Mouse (Mus musculus) splenic B cell, adult 2 months (primary cell): ENCODE measurements at regions not wholly inside any gene's neighbourhood (a gene's known extent, or its start where the extent isn't known, plus 50 kb on each side); places are given as distances from the start of the nearest gene placed in this dataset.
"Not testable (repeated sequence)": the region's sequence is repeated elsewhere in the genome, so short reads cannot be mapped to it uniquely, and the experiment has no call there.

Experiments used
- DNase-seq: peaks from one replicate; pipeline ENCODE4 v3.0.0-alpha.2; 2011; ENCODE audit warnings: low read depth, low spot score
- H3K27me3 ChIP-seq: 2 replicates; pipeline ENCODE4 v1.6.1; 2012; ENCODE audit warnings: mild to moderate bottlenecking, low read length, moderate library complexity, mixed read lengths; ENCODE audit not compliant: control insufficient read depth, poor library complexity, insufficient read depth, severe bottlenecking
- H3K36me3 ChIP-seq: 2 replicates; pipeline ENCODE4 v1.6.1; 2012; ENCODE audit warnings: mild to moderate bottlenecking, low read length, moderate library complexity, mixed read lengths; ENCODE audit not compliant: control insufficient read depth, poor library complexity, insufficient read depth, severe bottlenecking

DNA sequence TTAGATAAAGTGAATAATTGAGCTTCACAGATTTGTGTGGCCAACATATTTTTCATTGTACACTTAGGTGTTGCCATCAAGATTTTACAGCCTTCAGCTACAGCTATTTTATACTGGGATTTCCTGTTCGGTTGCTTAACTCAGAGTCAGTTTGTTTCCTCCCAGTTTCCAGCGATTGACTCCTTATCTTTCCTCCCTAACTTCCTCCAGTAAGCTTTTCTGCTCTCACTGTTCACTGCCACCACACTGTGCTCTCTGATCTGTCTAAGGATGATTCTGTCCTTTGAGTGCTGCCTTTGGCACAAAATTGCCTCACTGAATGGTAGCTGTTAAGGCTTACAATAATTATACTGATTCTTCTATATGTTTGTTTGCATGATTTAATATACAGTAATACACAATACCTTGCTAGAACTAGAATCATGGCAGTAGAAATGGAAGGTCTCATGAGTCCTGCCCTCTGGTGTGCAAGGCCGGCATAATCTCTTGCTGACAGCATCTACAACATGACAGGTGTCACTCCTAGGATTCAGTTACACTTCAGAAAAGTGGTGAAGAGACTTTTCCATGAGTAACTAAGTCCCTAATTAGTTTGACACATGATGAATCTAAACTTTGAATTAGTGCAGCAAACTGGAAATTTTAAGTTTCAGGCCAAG, 558.0 kb upstream of the Olfr1507 start:
- H3K27me3 ChIP-seq, DNase-seq, H3K36me3 ChIP-seq: not testable (repeated sequence)

- not testable (repeated sequence) for H3K36me3 ChIP-seq, H3K27me3 ChIP-seq, DNase-seq
Observed at GRCm38 (mm10) chr14:53047683-53048082, 552.1 kb upstream of the Olfr1507 start.

DNA sequence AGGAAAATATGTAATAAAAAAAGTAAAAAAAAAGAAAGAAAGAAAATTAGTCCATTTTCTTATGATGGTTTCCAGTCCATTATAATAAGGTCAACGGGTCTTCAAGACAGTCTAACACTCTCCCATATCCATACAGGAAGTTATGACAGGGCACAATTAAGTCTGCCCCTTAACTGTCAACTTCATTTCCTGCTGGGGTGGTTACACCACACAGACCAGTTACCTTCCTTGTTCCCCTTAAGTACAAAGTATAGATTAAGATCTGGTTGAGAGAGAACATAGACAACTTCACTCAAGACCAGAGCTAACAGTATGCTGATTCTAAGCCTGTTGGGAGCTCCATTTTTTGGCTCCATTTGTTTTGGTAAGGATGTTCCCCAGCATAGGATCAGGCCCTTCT, 551.4 kb upstream of the Olfr1507 start:
- not testable (repeated sequence) for H3K27me3 ChIP-seq, H3K36me3 ChIP-seq, DNase-seq

DNA sequence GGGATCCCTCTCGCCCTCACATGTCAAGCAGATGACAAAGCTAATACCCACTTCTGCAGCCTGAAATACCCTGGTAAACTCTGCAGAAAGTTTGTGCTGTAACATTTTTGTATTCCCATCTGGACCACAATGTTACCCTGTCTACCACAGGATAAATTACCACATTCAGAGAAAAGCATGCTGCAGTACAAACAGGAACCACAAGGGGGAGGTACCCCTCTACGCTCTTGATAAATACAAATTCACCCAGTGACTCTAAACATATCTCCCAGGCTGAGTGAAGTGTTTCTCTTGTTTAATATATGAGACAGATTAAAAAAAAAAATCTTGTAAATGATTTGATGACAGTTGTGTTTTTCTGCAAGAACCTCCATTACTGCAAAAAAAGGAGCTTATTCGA, 549.8 kb upstream of the Olfr1507 start:
- peak; percentile 33 for DNase-seq
- H3K36me3 ChIP-seq, H3K27me3 ChIP-seq: not testable (repeated sequence)

DNA sequence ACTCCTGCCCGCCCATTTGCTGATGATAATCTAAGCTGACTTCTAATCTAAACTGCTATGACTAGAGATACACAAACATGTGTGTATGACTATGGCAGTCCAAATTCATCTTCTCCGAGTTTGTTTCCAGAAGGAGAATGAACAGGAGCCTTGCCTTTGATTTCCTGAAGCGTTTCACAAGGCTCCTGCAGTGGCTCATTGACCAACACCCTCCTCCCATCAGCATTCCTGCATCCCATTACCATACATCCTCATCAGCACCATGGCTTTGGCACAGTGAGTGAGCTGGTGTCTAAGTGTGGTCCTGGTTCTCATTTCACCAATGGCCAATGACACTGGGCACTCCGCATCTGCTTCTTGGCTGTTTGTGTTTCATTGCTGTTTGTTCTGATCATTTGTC, 548.6 kb upstream of the Olfr1507 start:
- H3K27me3 ChIP-seq, DNase-seq: not testable (repeated sequence)

GRCm38 (mm10) chr14:53042016-53042415, 546.5 kb upstream of the Olfr1507 start:
- DNase-seq, H3K36me3 ChIP-seq, H3K27me3 ChIP-seq: not testable (repeated sequence)

More for the DNA sequence above, 548.6 kb upstream of the Olfr1507 start:
- not testable (repeated sequence) for H3K36me3 ChIP-seq

GRCm38 (mm10) chr14:53039475-53039874, 543.9 kb upstream of the Olfr1507 start:
- not testable (repeated sequence) for H3K27me3 ChIP-seq, H3K36me3 ChIP-seq, DNase-seq

DNA sequence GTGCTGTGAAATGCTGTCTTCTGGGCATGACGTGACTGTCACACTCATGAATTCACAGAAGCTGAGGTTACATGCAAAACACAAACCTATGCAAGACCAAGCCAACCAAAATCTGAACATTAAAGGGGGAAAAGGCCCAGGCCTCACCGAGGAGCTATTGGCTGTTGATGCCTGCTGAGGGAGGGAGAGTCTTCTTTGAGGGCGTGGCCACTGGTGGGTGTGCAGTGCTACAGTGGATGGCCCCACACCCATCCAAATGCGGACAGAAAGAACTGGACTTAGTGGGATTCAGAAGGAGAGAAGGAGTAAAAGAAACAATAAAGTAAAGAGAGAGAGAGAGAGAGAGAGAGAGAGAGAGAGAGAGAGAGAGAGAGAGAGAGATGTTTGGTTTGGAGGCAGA, 539.4 kb upstream of the Olfr1507 start:
- not testable (repeated sequence) for H3K36me3 ChIP-seq, H3K27me3 ChIP-seq

GRCm38 (mm10) chr14:53033221-53033620, 537.7 kb upstream of the Olfr1507 start:
- H3K27me3 ChIP-seq, H3K36me3 ChIP-seq, DNase-seq: not testable (repeated sequence)

More for the DNA sequence above, 539.4 kb upstream of the Olfr1507 start:
- not testable (repeated sequence) for DNase-seq

DNA sequence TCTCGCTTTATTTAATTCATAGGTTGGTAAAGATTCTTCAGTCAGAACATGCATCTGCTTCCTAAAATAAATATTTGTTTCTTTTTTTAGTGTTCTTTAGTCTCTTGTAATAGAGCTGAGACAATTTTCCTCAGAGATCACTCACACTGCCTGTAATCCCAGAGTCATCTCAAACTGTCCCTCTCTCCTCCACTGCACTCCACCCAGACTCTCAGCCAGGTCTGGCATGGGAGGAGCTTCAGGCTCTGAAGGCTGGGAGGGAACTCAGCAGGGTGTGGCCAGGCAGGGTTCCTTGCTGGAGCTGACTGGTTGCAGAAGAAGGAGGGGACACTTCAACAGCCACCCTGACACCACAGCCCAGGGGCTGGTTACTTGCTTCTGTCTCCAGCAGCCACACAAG, 536.9 kb upstream of the Olfr1507 start:
- not testable (repeated sequence) for DNase-seq, H3K27me3 ChIP-seq

DNA sequence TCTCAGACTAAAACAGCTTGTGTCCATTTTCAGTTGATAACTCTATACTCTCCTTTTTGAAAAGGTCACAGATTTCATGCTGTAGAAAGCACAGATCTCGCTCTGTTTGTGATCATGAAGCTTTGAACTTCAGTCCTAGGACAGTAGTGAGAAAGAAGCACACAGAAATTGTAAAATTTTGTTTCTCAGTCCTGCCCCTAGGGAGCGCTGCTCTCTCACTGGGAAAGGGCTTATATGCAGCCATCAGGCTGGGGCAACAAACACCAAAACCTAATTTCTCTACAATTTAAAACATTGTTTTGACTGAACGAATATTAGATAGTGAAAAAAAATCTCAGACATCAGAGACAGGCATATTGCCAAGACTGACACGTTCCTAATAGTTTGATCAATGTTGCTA, 534.7 kb upstream of the Olfr1507 start:
- not testable (repeated sequence) for DNase-seq, H3K36me3 ChIP-seq, H3K27me3 ChIP-seq

More for the DNA sequence above, 536.9 kb upstream of the Olfr1507 start:
- H3K36me3 ChIP-seq: not testable (repeated sequence)

GRCm38 (mm10) chr14:53026958-53027357, 531.4 kb upstream of the Olfr1507 start:
- not testable (repeated sequence) for H3K36me3 ChIP-seq, DNase-seq, H3K27me3 ChIP-seq

DNA sequence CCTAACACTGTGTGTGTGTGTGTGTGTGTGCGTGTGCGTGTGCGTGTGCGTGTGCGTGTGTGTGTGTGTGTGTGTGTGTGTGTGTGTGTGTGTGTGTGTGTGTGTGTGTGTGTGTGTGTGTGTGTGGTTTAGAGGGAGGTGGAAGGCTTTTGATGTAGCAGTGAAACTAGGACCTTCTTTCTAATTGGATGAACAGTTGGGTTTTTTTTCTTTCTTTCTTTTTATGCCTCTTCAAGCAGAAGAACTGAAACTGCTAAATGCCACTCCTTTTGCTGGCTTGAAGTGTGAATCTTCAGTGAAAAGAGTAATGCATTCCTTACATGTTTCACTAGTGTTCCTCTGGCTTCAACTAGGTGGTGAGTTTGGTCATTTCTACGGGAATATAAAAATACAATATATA, 524.6 kb upstream of the Olfr1507 start:
- not testable (repeated sequence) for H3K36me3 ChIP-seq, H3K27me3 ChIP-seq, DNase-seq

DNA sequence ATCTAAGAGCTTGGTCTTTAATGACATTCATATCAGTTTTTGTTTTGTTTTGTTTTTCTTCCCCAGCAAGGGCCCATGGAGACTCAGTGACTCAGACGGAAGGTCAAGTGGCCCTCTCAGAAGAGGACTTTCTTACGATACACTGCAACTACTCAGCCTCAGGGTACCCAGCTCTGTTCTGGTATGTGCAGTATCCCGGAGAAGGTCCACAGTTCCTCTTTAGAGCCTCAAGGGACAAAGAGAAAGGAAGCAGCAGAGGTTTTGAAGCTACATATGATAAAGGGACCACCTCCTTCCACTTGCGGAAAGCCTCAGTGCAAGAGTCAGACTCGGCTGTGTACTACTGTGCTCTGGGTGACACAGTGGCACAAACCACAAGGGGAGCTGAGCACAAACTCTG, 512.2 kb upstream of the Olfr1507 start:
- DNase-seq, H3K27me3 ChIP-seq, H3K36me3 ChIP-seq: not testable (repeated sequence)

DNA sequence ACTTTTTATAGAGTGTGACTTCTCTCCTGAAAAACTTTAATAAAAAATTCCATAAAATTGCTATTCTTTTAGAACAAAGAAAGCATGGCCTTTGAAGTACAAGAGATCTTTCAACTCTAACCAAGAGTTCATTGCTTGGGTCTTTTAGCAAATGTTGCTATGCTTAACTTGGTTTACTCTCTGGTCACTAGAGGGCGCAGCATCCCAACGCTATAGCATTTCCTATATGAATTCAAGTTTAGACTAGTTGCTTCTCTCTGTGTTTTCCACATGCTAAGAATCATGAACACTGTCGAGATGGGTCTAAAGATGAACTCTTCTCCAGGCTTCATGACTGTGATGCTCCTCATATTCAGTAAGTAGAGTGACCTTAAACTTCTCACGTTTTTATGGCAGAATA, 511.8 kb upstream of the Olfr1507 start:
- not testable (repeated sequence) for H3K36me3 ChIP-seq, DNase-seq, H3K27me3 ChIP-seq

DNA sequence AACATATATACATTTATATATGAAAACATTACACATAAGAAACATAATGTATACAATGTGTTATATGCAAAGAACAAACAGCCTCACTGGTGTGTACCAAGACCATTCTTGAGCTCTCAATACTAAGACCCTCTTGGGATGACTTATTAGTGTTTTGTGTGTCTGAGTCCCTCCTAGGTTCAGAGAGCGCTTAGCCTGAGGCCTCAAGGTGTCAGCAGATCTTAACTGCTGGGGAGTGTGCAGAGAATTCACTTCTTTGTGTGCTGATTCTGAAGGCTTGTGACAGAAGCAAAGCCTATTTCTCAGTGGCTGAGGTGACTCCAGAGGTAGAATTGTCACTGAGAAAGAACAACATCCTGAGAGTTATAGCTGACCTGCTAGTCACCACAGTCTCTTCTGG, 505.7 kb upstream of the Olfr1507 start:
- DNase-seq, H3K27me3 ChIP-seq, H3K36me3 ChIP-seq: not testable (repeated sequence)
